Mouse (Mus musculus) liver, embryonic 15.5 days (tissue): ENCODE data around the gene Sorbs1. TPM values are rescaled to one million over a fixed set of nuclear protein-coding genes. Genes with fewer than 3 reads are reported as not detected.

Experiments
- ATAC-seq: fragments of 200-750 bp; cut with Nextera tagmentation; 2 replicates; pipeline ENCODE4 v1.8.0; 2017; ENCODE audit warnings: moderate number of reproducible peaks, mild to moderate bottlenecking, moderate library complexity; ENCODE audit not compliant: insufficient read depth
- H3K27ac ChIP-seq: fragments of 300-500 bp; sonication (generic); replicated peaks from 2 replicates; pipeline ENCODE4 v1.5.1; 2015; ENCODE audit warnings: mild to moderate bottlenecking, inconsistent platforms
- H3K27me3 ChIP-seq: fragments of 300-500 bp; sonication (generic); 2 replicates; pipeline ENCODE4 v1.6.1; 2015; ENCODE audit warnings: mild to moderate bottlenecking, inconsistent platforms
- H3K36me3 ChIP-seq: fragments of 300-500 bp; sonication (generic); replicated peaks from 2 replicates; pipeline ENCODE4 v1.6.1; 2015; ENCODE audit warnings: moderate library complexity, mild to moderate bottlenecking, inconsistent platforms
- H3K4me1 ChIP-seq: fragments of 300-500 bp; sonication (generic); replicated peaks from 2 replicates; pipeline ENCODE4 v1.6.1; 2015; ENCODE audit warnings: inconsistent platforms
- H3K4me2 ChIP-seq: fragments of 300-500 bp; sonication (generic); 2 replicates; pipeline ENCODE4 v1.6.1; 2015; ENCODE audit warnings: moderate library complexity, mild to moderate bottlenecking, inconsistent platforms
- H3K4me3 ChIP-seq: fragments of 300-500 bp; sonication (generic); replicated peaks from 2 replicates; pipeline ENCODE4 v1.5.1; 2015; ENCODE audit warnings: mild to moderate bottlenecking, inconsistent platforms
- H3K9ac ChIP-seq: fragments of 300-500 bp; sonication (generic); 2 replicates; pipeline ENCODE4 v1.6.1; 2015; ENCODE audit warnings: moderate library complexity, mild to moderate bottlenecking, inconsistent platforms
- H3K9me3 ChIP-seq: fragments of 300-500 bp; sonication (generic); replicated peaks from 2 replicates; pipeline ENCODE4 v1.6.1; 2016; ENCODE audit warnings: inconsistent platforms
- WGBS: fragments of 180-500 bp; shearing (Covaris S2); methylation state at CpG from one replicate; pipeline ENCODE4 v1.1.7; 2015; ENCODE audit warnings: mixed read lengths; ENCODE audit not compliant: insufficient replicate concordance; 5-methylcytosine and 5-hydroxymethylcytosine counted together
- polyA plus RNA-seq: library from polyadenylated mRNA; unstranded; fragments of >200 nt; fragmentation: Nextera tagmentation; extraction: Ambion mirVana; gene quantifications from 2 replicates; pipeline ENCODE4 v1.2.1, GENCODE M21; 2015

Sorbs1 gene
- polyA plus RNA-seq, 1 experiment from 2014 or later: 34.9 TPM

DNA sequence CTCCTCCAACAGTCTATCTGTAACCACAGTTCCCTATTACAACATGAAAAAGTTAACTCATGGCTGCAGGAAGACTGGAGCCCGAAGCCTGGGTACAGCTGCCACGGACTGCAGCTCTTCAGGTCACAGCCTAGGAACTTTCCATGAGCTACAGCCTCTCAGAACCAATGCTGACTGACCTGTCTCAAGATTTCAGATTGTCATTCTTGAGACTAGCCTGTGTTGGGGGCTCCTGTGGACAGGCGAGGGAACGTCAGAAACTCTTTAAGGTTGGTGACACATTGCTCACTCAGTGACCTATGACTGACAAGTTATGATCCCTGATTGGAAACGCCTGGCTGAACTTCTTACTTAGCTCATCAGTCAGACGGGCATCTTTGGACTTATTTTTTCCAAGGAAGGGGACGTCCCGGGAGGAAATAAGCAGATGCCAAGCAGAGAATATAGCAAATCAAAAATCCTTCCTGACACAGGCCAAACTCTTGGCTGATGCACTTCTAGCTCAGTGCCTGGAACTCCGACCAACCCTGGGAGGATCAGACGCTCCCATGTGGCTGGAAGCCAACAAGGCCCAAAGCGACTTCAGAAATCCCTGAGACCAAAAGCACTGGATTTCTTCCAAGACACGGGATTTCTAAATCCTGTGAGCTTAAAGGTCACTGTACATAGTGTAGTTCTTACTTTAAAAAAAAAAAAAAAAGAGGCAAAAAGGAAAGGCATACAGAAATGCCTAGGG is 76.9 kb downstream of the Sorbs1 start:
- 71% methylated on average over 12 of the region's 12 CpGs for WGBS
- Histone ChIP-seq H3K27ac (no peak overlapping the region), H3K9ac (no peak overlapping the region), H3K4me3 (no peak overlapping the region), H3K36me3 (no peaks in the 10 kb centered on the region), H3K4me2 (no peak overlapping the region), H3K9me3 (no peaks in the 10 kb centered on the region), H3K27me3 (no peaks in the 10 kb centered on the region), H3K4me1 (peaks cover 24% of the 10 kb centered on the region)
- no peak for ATAC-seq

DNA sequence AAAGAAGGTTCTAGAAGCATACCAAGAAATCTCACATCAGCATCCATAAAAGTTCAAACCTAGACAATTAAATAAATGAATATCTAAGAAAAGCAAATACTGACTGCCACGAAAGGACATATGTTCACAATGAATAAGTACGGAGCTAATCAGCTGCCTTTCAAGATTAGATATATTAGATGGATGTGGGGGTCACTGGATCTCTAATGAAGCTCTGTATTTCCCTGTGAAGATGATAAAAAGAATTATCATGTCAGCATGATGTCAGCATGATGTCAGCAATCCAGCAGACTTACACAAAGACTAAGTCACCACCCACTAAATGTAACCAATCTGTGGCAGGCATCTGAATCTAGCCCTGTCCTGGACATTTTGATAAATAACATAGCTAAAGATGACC is 77.8 kb downstream of the Sorbs1 start:
- no peaks in the 10 kb centered on the region for H3K36me3 ChIP-seq
- H3K27ac ChIP-seq: no peak overlapping the region
- ATAC-seq: no peak
- H3K4me3 ChIP-seq: no peak overlapping the region
- H3K4me1 ChIP-seq: peaks cover 24% of the 10 kb centered on the region
- H3K9me3 ChIP-seq: no peaks in the 10 kb centered on the region
- no peaks in the 10 kb centered on the region for H3K27me3 ChIP-seq
- no peak overlapping the region for H3K9ac ChIP-seq
- 74% methylated on average over 2 of the region's 2 CpGs for WGBS
- no peak overlapping the region for H3K4me2 ChIP-seq

- WGBS: 80% methylated on average over 7 of the region's 7 CpGs
- Histone ChIP-seq H3K27me3 (no peaks in the 10 kb centered on the region), H3K4me2 (no peak overlapping the region), H3K27ac (no peak overlapping the region), H3K4me3 (no peak overlapping the region), H3K9me3 (no peaks in the 10 kb centered on the region), H3K36me3 (no peaks in the 10 kb centered on the region), H3K4me1 (peaks cover 27% of the 10 kb centered on the region), H3K9ac (no peak overlapping the region)
- ATAC-seq: no peak
Measured at GRCm38 (mm10) chr19:40435045-40435444, 78.5 kb downstream of the Sorbs1 start.

- H3K9ac ChIP-seq: no peak overlapping the region
- no peak for ATAC-seq
- 88% methylated on average over 10 of the region's 10 CpGs for WGBS
- no peak overlapping the region for H3K27ac ChIP-seq
- no peaks in the 10 kb centered on the region for H3K9me3 ChIP-seq
- H3K4me2 ChIP-seq: no peak overlapping the region
- no peaks in the 10 kb centered on the region for H3K27me3 ChIP-seq
- H3K4me1 ChIP-seq: peaks cover 30% of the 10 kb centered on the region
- no peak overlapping the region for H3K4me3 ChIP-seq
- H3K36me3 ChIP-seq: no peaks in the 10 kb centered on the region
Measured at GRCm38 (mm10) chr19:40434042-40434869, 79.3 kb downstream of the Sorbs1 start.

GRCm38 (mm10) chr19:40433316-40433912 is 80.2 kb downstream of the Sorbs1 start:
- peaks cover 34% of the 10 kb centered on the region for H3K4me1 ChIP-seq
- H3K9me3 ChIP-seq: no peaks in the 10 kb centered on the region
- no peak overlapping the region for H3K27ac ChIP-seq
- no peak for ATAC-seq
- no peak overlapping the region for H3K4me3 ChIP-seq
- 74% methylated on average over 8 of the region's 8 CpGs for WGBS
- no peaks in the 10 kb centered on the region for H3K36me3 ChIP-seq
- H3K27me3 ChIP-seq: no peaks in the 10 kb centered on the region
- no peak overlapping the region for H3K4me2 ChIP-seq
- H3K9ac ChIP-seq: no peak overlapping the region

- Histone ChIP-seq H3K4me1 (peaks cover 22% of the 10 kb centered on the region), H3K9ac (no peak overlapping the region), H3K27ac (no peak overlapping the region), H3K9me3 (no peaks in the 10 kb centered on the region), H3K36me3 (no peaks in the 10 kb centered on the region), H3K4me2 (no peak overlapping the region), H3K27me3 (no peaks in the 10 kb centered on the region), H3K4me3 (no peak overlapping the region)
- ATAC-seq: no peak
- WGBS: 68% methylated on average over 4 of the region's 4 CpGs
Measured at GRCm38 (mm10) chr19:40431969-40432368, 81.6 kb downstream of the Sorbs1 start.

DNA sequence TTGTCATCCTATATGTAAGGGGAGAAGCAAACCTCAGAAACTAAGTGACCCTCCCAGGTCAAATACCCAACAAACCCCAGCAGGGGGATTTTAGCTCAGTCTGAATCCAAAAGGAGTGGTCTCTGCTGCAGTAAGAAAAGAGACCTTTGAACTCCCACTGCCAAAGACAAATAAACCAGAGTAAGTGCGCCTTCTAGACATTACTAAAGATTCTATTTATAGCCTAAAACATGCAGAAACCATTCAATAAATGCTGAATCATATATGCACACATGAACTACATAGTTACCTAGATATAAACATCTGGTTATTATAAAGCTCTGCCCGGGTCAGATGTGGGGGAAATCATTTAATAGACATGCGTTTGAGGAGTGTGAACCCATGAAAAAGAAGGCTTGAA is 84.0 kb downstream of the Sorbs1 start:
- H3K27me3 ChIP-seq: no peaks in the 10 kb centered on the region
- H3K4me1 ChIP-seq: 0 out of 2 replicates have a peak, but pooled peaks cover 14% of the 10 kb centered on the region
- H3K27ac ChIP-seq: no peak overlapping the region
- H3K4me3 ChIP-seq: no peak overlapping the region
- H3K9ac ChIP-seq: no peak overlapping the region
- no peaks in the 10 kb centered on the region for H3K36me3 ChIP-seq
- 63% methylated on average over 3 of the region's 3 CpGs for WGBS
- no peaks in the 10 kb centered on the region for H3K9me3 ChIP-seq
- no peak overlapping the region for H3K4me2 ChIP-seq
- ATAC-seq: no peak

- Histone ChIP-seq H3K9me3 (no peaks in the 10 kb centered on the region), H3K4me3 (no peak overlapping the region), H3K27me3 (no peaks in the 10 kb centered on the region), H3K4me1 (0 out of 2 replicates have a peak, but pooled peaks cover 14% of the 10 kb centered on the region), H3K27ac (no peak overlapping the region), H3K9ac (no peak overlapping the region), H3K4me2 (no peak overlapping the region), H3K36me3 (no peaks in the 10 kb centered on the region)
- ATAC-seq: no peak
- 72% methylated on average over 3 of the region's 3 CpGs for WGBS
Measured at GRCm38 (mm10) chr19:40429169-40429568, 84.4 kb downstream of the Sorbs1 start.

GRCm38 (mm10) chr19:40426103-40426960 is 87.2 kb downstream of the Sorbs1 start:
- ATAC-seq: no peak
- H3K4me1 ChIP-seq: 0 out of 2 replicates have a peak, but pooled peaks cover 14% of the 10 kb centered on the region
- H3K9me3 ChIP-seq: no peaks in the 10 kb centered on the region
- H3K4me3 ChIP-seq: no peak overlapping the region
- H3K9ac ChIP-seq: no peak overlapping the region
- H3K36me3 ChIP-seq: no peaks in the 10 kb centered on the region
- H3K27me3 ChIP-seq: no peaks in the 10 kb centered on the region
- no peak overlapping the region for H3K27ac ChIP-seq
- H3K4me2 ChIP-seq: no peak overlapping the region
- 79% methylated on average over 16 of the region's 16 CpGs for WGBS

- H3K9ac ChIP-seq: no peak overlapping the region
- no peaks in the 10 kb centered on the region for H3K9me3 ChIP-seq
- no peaks in the 10 kb centered on the region for H3K36me3 ChIP-seq
- 0 out of 2 replicates have a peak, but pooled peaks cover 13% of the 10 kb centered on the region for H3K4me1 ChIP-seq
- no peaks in the 10 kb centered on the region for H3K27me3 ChIP-seq
- ATAC-seq: no peak
- 51% methylated on average over 5 of the region's 5 CpGs for WGBS
- H3K4me2 ChIP-seq: no peak overlapping the region
- H3K4me3 ChIP-seq: no peak overlapping the region
- H3K27ac ChIP-seq: no peak overlapping the region
Measured at GRCm38 (mm10) chr19:40425326-40425725, 88.3 kb downstream of the Sorbs1 start.
